Mouse (Mus musculus) spleen, adult 2 months (tissue): ENCODE results near the gene Paxbp1. TPM values are rescaled to one million over a fixed set of nuclear protein-coding genes. Genes with fewer than 3 reads are reported as not detected.

Experiments
- DNase-seq, 2 experiments: peaks; one replicate each; pipeline versions ENCODE4 v3.0.0 to v3.0.0-alpha.2; 2012 to 2021; ENCODE audit warnings: low spot score in 2 of 2, low read depth in 1 of 2
- H3K27ac ChIP-seq: fragments of 200-500 bp; 2 replicates; pipeline ENCODE4 v1.5.1; 2012; ENCODE audit warnings: low read length, inconsistent platforms; ENCODE audit not compliant: insufficient read depth
- H3K27me3 ChIP-seq: fragments of 200-500 bp; 2 replicates; pipeline ENCODE4 v1.6.1; 2012; ENCODE audit warnings: mild to moderate bottlenecking, moderate library complexity, low read length, inconsistent platforms; ENCODE audit not compliant: control insufficient read depth, insufficient read depth
- H3K36me3 ChIP-seq: fragments of 200-500 bp; 2 replicates; pipeline ENCODE4 v1.6.1; 2012; ENCODE audit warnings: mild to moderate bottlenecking, low read length, inconsistent platforms; ENCODE audit not compliant: control insufficient read depth, insufficient read depth
- H3K4me1 ChIP-seq: fragments of 200-500 bp; 2 replicates; pipeline ENCODE4 v1.6.1; 2011; ENCODE audit warnings: inconsistent platforms; ENCODE audit not compliant: control insufficient read depth, insufficient read depth, insufficient read length
- H3K4me3 ChIP-seq: fragments of 200-500 bp; 2 replicates; pipeline ENCODE4 v1.5.1; 2011; ENCODE audit warnings: mild to moderate bottlenecking, inconsistent platforms; ENCODE audit not compliant: insufficient read depth, insufficient read length; ENCODE audit errors: extremely low read depth
- CTCF ChIP-seq: fragments of 200-500 bp; IDR thresholded peaks from 2 replicates; pipeline ENCODE4 v1.5.1; 2011; ENCODE audit warnings: mild to moderate bottlenecking, inconsistent platforms; ENCODE audit not compliant: insufficient read depth, insufficient read length, insufficient replicate concordance; ENCODE audit errors: extremely low read depth
- POLR2A ChIP-seq: fragments of 200-500 bp; IDR thresholded peaks from 2 replicates; pipeline ENCODE4 v1.6.1; 2011; ENCODE audit warnings: low read depth, low read length, inconsistent platforms
- WGBS: fragments of 180-500 bp; shearing (Covaris S2); methylation state at CpG from one replicate; pipeline ENCODE4 v1.1.7; 2018; 5-methylcytosine and 5-hydroxymethylcytosine counted together
- polyA plus RNA-seq: library from polyadenylated mRNA; depleted of rRNA; stranded (reverse); fragments of >200 nt; gene quantifications from 2 replicates; pipeline ENCODE4 v1.2.3, GENCODE M21; 2012; rRNA removed

Paxbp1 gene
- 10.4 and 11.9 TPM in 2 replicates for polyA plus RNA-seq

DNA sequence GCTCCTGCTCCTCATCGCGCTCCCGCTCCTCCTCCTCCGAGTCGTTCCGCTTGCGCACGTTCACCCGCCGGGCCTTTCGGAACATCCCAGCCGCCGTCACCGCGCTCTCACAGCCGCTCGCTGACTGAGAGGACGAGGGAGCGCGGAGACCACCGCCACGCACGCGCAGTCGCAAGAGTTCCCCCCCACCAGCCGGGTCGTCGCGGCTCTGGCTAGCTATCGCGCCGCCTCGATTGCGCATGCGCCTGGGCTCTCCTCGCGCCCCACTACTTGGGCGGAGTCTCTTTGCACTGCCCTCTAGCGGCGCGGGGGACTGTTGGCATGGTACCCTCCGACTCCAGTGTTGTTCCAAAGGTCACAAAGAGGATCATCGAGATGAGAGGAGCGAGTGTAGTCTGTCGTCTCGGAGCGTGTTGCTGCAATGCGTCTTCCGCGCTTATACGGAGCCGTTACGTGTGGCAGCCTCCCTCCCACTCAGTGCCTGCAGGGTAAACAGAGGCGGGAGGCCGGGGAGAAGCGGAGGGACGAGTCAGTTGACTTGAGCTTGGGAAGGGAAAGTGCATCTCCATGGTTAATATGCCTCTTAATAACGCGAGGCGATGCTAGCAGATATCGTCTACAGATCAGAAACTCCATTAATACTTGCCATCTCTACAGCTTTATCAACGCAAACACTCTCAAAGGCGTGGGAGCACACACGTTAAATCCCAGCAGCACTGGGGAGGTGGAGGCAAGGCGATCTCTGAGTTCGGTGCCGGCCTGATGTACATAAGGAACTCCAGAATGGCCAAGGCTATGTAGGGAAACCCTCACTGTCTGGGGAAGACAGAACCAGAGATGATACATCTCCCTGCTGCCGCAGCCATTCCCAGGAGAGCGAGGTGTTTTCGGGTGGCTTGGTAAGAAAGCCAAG lies at the start of gene Paxbp1:
Gene Paxbp1, minus strand, starts transcription at position 274 of the 913 bp plus-strand sequence.
- Histone ChIP-seq H3K36me3 (no peaks in the 10 kb centered on the region; the same call in 1 of the 2 replicates), H3K27me3 (no peaks in the 10 kb centered on the region), H3K4me1 (peaks cover 4% of the 10 kb centered on the region), H3K4me3 (peak within 1 kb of the TSS; percentile 93), H3K27ac (peak within 1 kb of the TSS; percentile 92)
- DNase-seq = peak; percentile 95 to 98
- 2% methylated on average over 67 of the region's 70 CpGs for WGBS
- TF ChIP-seq CTCF (peak; percentile 92), POLR2A (peak; percentile 32)

DNA sequence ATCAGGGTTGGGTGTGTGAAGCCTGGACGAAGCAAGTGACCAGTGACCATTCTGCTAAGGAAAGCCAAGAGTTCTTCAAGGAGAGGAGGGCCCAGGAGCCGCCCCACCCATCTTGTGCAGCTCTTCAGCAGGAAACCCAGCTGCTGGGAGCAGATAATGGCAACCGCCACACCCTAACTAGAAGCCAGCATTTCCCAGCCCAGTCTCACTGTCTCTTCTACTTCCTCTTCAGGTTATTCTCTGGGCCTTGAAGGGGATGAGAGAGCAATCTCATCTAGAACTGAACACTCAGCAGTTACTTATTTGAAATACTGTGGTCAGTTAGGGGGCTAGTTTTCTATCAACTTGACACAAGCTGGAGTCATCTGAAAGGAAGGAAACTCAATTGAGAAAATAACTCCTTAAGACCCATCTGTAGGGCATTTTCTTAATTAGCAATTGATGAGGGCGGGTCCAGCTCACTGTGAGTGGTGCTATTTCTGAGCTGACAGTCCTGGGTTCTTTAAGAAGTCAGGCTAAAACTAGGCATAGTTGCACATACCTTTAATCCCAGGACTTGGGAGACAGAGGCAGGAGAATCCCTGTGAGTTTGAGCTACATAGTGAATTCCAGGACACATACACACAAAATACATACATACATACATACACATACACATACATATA lies 42.4 kb upstream of the Paxbp1 start:
- no peak for TF ChIP-seq POLR2A
- TF ChIP-seq CTCF = no peak
- Histone ChIP-seq H3K27ac (no peak overlapping the region), H3K36me3 (no peaks in the 10 kb centered on the region), H3K4me1 (no peaks in the 10 kb centered on the region), H3K4me3 (no peak overlapping the region), H3K27me3 (no peaks in the 10 kb centered on the region)
- 45% methylated on average over 4 of the region's 4 CpGs for WGBS
- no peak for DNase-seq

DNA sequence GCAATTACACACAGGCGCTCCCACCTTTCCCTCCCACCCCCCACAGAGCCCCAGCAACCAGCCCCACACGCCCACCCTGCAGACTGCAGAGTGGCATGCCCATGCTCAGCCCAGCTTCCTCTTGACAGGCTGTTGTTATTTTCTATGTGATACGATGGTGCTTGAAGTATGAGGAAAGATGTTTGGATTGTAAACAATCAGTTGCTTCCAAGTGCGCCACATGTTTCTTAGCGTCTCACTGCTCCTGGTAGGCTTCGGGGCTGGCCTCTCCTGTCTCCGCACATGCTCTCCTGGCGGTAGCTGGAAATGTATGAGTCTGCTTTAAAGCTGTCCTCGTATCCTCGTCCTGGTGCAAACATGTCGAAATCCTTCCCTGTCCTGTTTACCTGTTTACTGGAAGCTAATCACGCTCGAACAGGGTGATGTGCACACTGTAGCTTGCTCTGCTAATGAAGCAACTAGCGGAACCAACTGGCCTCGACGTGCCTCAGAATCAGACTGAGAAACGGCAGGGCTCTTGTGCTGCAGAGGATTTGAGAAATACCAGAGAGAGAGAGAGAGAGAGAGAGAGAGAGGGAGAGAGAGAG lies 41.0 kb upstream of the Paxbp1 start:
- 85% methylated on average over 17 of the region's 17 CpGs for WGBS
- no peak for TF ChIP-seq POLR2A
- no peak for TF ChIP-seq CTCF
- DNase-seq = no peak
- H3K4me1 ChIP-seq = no peaks in the 10 kb centered on the region
- H3K4me3 ChIP-seq = no peak overlapping the region
- no peaks in the 10 kb centered on the region for H3K36me3 ChIP-seq
- no peaks in the 10 kb centered on the region for H3K27me3 ChIP-seq
- H3K27ac ChIP-seq = no peak overlapping the region

DNA sequence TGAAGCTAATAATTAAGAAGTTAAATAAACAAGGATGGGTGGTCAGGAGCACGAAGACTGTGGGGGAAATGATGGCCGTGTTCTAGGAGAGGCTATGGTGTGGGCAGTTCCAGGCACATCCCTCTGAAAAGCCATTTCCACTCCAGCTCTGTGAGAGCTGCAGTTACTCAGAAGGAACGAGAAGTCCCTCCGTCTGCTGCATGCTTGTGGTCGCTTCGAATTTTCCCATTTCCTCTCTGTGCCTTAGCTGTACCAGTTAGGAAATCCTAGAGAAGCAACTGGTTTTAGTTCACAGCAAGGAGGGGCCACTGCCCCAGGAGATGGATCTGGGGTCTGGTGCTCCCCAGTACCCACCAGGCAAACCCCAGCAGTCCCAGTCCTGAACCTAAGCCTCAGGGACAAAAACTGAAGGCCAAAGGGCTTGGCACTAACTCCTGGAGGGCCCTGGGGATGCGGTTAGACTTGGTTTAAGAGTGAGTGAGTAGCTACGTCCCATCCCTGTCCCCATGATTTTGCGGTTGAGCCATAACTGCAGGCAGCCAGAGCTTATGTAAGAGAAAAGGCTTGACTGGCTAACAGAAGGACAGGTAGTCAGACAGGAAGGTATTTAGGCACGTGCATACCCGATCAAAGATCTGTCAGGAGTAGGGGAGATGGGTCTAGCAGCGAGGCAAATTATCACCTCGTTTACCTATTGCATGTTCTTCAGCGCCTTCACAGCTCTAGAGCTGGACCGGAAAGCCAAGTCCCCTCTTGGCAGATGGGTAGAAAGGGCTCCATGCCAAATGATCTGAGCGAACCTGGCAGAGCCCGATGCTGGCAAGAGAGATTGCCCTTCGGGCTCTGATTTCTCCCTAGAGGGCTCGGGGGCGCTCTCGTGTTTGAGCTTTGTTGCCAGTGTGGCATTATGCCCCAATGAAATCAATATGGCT lies 40.2 kb upstream of the Paxbp1 start:
- no peaks in the 10 kb centered on the region for H3K36me3 ChIP-seq
- H3K4me3 ChIP-seq = no peak overlapping the region
- 78% methylated on average over 21 of the region's 21 CpGs for WGBS
- H3K27ac ChIP-seq = no peak overlapping the region
- no peak for DNase-seq
- TF ChIP-seq POLR2A (no peak), CTCF (no peak)
- no peaks in the 10 kb centered on the region for H3K27me3 ChIP-seq
- H3K4me1 ChIP-seq = no peaks in the 10 kb centered on the region

DNA sequence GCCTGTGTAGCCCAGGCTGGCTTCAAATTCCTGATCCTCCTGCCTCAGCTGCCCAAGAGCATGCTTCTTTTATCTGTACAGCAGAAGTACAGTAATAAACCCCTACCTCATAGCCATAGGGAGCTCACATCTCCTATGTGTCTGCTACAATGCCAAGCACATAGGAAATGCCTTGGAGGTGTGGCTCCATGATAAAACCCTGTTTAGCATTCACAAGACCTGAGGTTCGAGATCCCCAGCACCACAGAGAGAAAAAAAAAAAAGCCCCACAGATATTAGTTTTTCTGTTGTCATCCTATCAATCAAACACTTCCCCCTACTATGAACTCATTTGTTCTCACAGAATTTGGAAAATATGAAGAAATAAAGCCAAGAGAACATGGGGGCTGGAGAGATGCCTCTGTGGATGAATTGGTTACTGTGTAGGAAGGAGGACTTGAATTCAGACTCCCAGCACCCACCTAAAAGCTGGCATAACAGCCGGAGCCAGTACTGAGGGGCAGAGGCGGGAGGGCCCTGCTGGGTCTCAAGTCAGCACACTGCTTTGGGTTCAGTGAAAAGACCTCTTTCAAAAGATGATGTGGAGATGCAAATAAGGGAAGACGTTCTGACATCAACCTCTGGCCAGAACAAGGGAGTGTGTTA lies 38.8 kb upstream of the Paxbp1 start:
- Histone ChIP-seq H3K27me3 (no peaks in the 10 kb centered on the region), H3K4me3 (no peak overlapping the region), H3K4me1 (no peaks in the 10 kb centered on the region), H3K36me3 (no peaks in the 10 kb centered on the region), H3K27ac (no peak overlapping the region)
- DNase-seq = no peak
- WGBS = 72% methylated on average over 4 of the region's 4 CpGs
- no peak for TF ChIP-seq POLR2A
- no peak for TF ChIP-seq CTCF
